Mouse (Mus musculus): Measurements from ENCODE around the gene Pdgfra.

DNA sequence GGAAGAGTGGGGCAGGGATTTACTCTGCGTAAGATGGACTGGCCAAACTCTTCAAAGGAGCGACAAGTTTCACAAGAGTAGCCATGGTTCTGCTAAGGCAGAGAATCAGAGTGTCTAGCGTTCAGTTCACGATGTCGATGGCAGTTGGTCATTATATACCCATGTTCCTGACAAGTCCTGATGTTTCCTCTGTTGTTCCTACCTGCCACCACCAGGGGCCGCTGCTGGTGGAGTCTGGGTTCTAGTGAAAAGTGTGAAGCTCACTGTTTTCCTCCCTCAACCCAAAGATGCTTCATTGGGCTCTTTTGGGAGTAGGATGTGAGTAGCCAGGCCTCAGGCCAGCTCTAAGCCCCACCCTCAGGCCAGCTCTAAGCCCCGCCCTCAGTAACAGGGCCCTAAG lies 33.3 kb upstream of the Pdgfra start:
- TF ChIP-seq GATA1 (IDR thresholded peaks at IDR 0.05; ENCODE audit: borderline replicate concordance, low read length): no peak
- TF ChIP-seq FLI1 (IDR thresholded peaks at IDR 0.05; ENCODE audit: low read length): no peak
